Mouse (Mus musculus): ENCODE results near the gene Zfp523. TPM values are rescaled to one million over a fixed set of nuclear protein-coding genes. Genes with fewer than 3 reads are reported as not detected.

Zfp523 gene
- total RNA-seq, 4 experiments from 2014 or later = 39.2 to 62.8 (median 49.0) TPM

GRCm38 (mm10) chr17:28161310-28161881 lies 15.5 kb upstream of the Zfp523 start:
- DNase-seq = no peak

GRCm38 (mm10) chr17:28163666-28164065 lies 13.3 kb upstream of the Zfp523 start:
- peak; percentile 56 for DNase-seq

- peak; percentile 61 for DNase-seq
Observed at GRCm38 (mm10) chr17:28170460-28171305, 6.2 kb upstream of the Zfp523 start.

GRCm38 (mm10) chr17:28172690-28173089 lies 4.2 kb upstream of the Zfp523 start:
- no peak for DNase-seq

GRCm38 (mm10) chr17:28177540-28178046 lies 664 bp downstream of the Zfp523 start:
- no peak for DNase-seq

- no peak for DNase-seq
Observed at GRCm38 (mm10) chr17:28180331-28180730, 3.4 kb downstream of the Zfp523 start.

- no peak for DNase-seq
Observed at GRCm38 (mm10) chr17:28180783-28181544, 4.0 kb downstream of the Zfp523 start.

GRCm38 (mm10) chr17:28184971-28185638 lies 8.2 kb downstream of the Zfp523 start:
- DNase-seq = no peak

GRCm38 (mm10) chr17:28188313-28188712 lies 11.4 kb downstream of the Zfp523 start:
- DNase-seq = no peak

GRCm38 (mm10) chr17:28192754-28193153 lies 15.8 kb downstream of the Zfp523 start:
- no peak for DNase-seq

GRCm38 (mm10) chr17:28193559-28193958 lies 16.6 kb downstream of the Zfp523 start:
- no peak for DNase-seq

GRCm38 (mm10) chr17:28195033-28195432 lies 18.1 kb downstream of the Zfp523 start:
- no peak for DNase-seq

GRCm38 (mm10) chr17:28197646-28198045 lies 20.7 kb downstream of the Zfp523 start:
- no peak for DNase-seq

- no peak for DNase-seq
Observed at GRCm38 (mm10) chr17:28201982-28202381, 25.1 kb downstream of the Zfp523 start.

- no peak for DNase-seq
Observed at GRCm38 (mm10) chr17:28204052-28204720, 27.3 kb downstream of the Zfp523 start.

- DNase-seq = no peak
Observed at GRCm38 (mm10) chr17:28205443-28205842, 28.5 kb downstream of the Zfp523 start.

- DNase-seq = no peak
Observed at GRCm38 (mm10) chr17:28207092-28207491, 30.2 kb downstream of the Zfp523 start.

GRCm38 (mm10) chr17:28207591-28208313 lies 30.8 kb downstream of the Zfp523 start, which contains the start of gene Def6:
TSS of gene Def6 (plus strand) at chr17:28207778.
- DNase-seq = peak; percentile 41

GRCm38 (mm10) chr17:28208314-28208612 lies 31.3 kb downstream of the Zfp523 start:
- no peak for DNase-seq

GRCm38 (mm10) chr17:28209457-28210110 lies 32.7 kb downstream of the Zfp523 start:
- no peak for DNase-seq

GRCm38 (mm10) chr17:28211921-28212341 lies 35.0 kb downstream of the Zfp523 start:
- DNase-seq = no peak

Measured in adrenal gland, adult 8-10 months (tissue).